Mouse (Mus musculus): ENCODE data around the gene Idh3b.

GRCm38 (mm10) chr2:130246912-130247311 is 37.4 kb downstream of the Idh3b start:
- TF ChIP-seq CTCF (IDR thresholded peaks at IDR 0.05) (peak; percentile 65), EP300 (IDR thresholded peaks at IDR 0.05) (no peak)
